Mouse (Mus musculus) kidney, adult 2 months (tissue): Measurements from ENCODE around the gene Crygd. TPM values are rescaled to one million over a fixed set of nuclear protein-coding genes. Genes with fewer than 3 reads are reported as not detected.

Experiments
- DNase-seq: peaks from one replicate; pipeline ENCODE4 v3.0.0; 2021
- H3K27ac ChIP-seq: fragments of 200-500 bp; 2 replicates; pipeline ENCODE4 v1.5.1; 2012; ENCODE audit warnings: low read depth, low read length, control low read depth, inconsistent platforms; ENCODE audit not compliant: insufficient read depth
- H3K27me3 ChIP-seq: fragments of 200-500 bp; replicated peaks from 2 replicates; pipeline ENCODE4 v1.6.1; 2012; ENCODE audit warnings: mild to moderate bottlenecking, moderate library complexity, low read length, inconsistent platforms; ENCODE audit not compliant: control insufficient read depth, insufficient read depth
- H3K36me3 ChIP-seq: fragments of 200-500 bp; 2 replicates; pipeline ENCODE4 v1.6.1; 2012; ENCODE audit warnings: mild to moderate bottlenecking, moderate library complexity, low read length, inconsistent platforms; ENCODE audit not compliant: control insufficient read depth, insufficient read depth
- H3K4me1 ChIP-seq: fragments of 200-500 bp; 2 replicates; pipeline ENCODE4 v1.6.1; 2011; ENCODE audit warnings: low read length; ENCODE audit not compliant: control insufficient read depth, insufficient read depth
- H3K4me3 ChIP-seq: fragments of 200-500 bp; 2 replicates; pipeline ENCODE4 v1.5.1; 2011; ENCODE audit warnings: mild to moderate bottlenecking, low read depth, low read length, control low read depth; ENCODE audit not compliant: insufficient read depth
- CTCF ChIP-seq: fragments of 200-500 bp; conservative IDR thresholded peaks from 2 replicates; pipeline ENCODE4 v1.5.1; 2011; ENCODE audit warnings: low read depth, mild to moderate bottlenecking, control low read depth, low read length, moderate library complexity, mixed read lengths; ENCODE audit not compliant: insufficient read depth, insufficient read length
- POLR2A ChIP-seq: fragments of 200-500 bp; IDR thresholded peaks from one replicate; pipeline ENCODE4 v1.6.1; 2011; ENCODE audit warnings: low read depth, low read length, control low read depth
- WGBS: fragments of 180-500 bp; shearing (Covaris S2); methylation state at CpG from one replicate; pipeline ENCODE4 v1.1.7; 2018; 5-methylcytosine and 5-hydroxymethylcytosine counted together
- polyA plus RNA-seq: library from polyadenylated mRNA; depleted of rRNA; stranded (reverse); fragments of >200 nt; gene quantifications from 2 replicates; pipeline ENCODE4 v1.2.3, GENCODE M21; 2012

Gene Crygd
- polyA plus RNA-seq, 1 experiment, result not detected

- DNase-seq, result no peak
- 86% methylated on average over 3 of the region's 3 CpGs for WGBS
- Histone ChIP-seq H3K4me3 (no peak overlapping the region), H3K36me3 (no peaks in the 10 kb centered on the region), H3K27me3 (no peaks in the 10 kb centered on the region), H3K4me1 (no peaks in the 10 kb centered on the region), H3K27ac (no peak overlapping the region)
- TF ChIP-seq CTCF (no peak), POLR2A (no peak)
These were observed 33.7 kb upstream of the Crygd start for GRCm38 (mm10) chr1:65096953-65097352.

- 90% methylated on average over 3 of the region's 3 CpGs for WGBS
- TF ChIP-seq POLR2A (no peak), CTCF (no peak)
These were observed 28.3 kb upstream of the Crygd start for GRCm38 (mm10) chr1:65091566-65091965.

GRCm38 (mm10) chr1:65090370-65090769 lies 27.1 kb upstream of the Crygd start:
- 44% methylated on average over 2 of the region's 2 CpGs for WGBS
- Histone ChIP-seq H3K27me3 (no peaks in the 10 kb centered on the region), H3K4me3 (no peak overlapping the region), H3K27ac (no peak overlapping the region), H3K36me3 (no peaks in the 10 kb centered on the region), H3K4me1 (no peaks in the 10 kb centered on the region)
- peak; percentile 17 for DNase-seq
- TF ChIP-seq CTCF, result no peak
- TF ChIP-seq POLR2A, result no peak

More at GRCm38 (mm10) chr1:65091566-65091965, 28.3 kb upstream of the Crygd start:
- no peak overlapping the region for H3K4me3 ChIP-seq
- H3K27me3 ChIP-seq, result no peaks in the 10 kb centered on the region
- no peak overlapping the region for H3K27ac ChIP-seq
- no peaks in the 10 kb centered on the region for H3K36me3 ChIP-seq
- DNase-seq, result no peak
- H3K4me1 ChIP-seq, result no peaks in the 10 kb centered on the region

- Histone ChIP-seq H3K4me3 (no peak overlapping the region), H3K27ac (no peak overlapping the region), H3K4me1 (no peaks in the 10 kb centered on the region), H3K36me3 (no peaks in the 10 kb centered on the region), H3K27me3 (no peaks in the 10 kb centered on the region)
- DNase-seq, result no peak
- TF ChIP-seq POLR2A (no peak), CTCF (no peak)
- WGBS, result 68% methylated on average over 6 of the region's 6 CpGs
These were observed 25.5 kb upstream of the Crygd start for GRCm38 (mm10) chr1:65088567-65089356.

GRCm38 (mm10) chr1:65082188-65082587 lies 18.9 kb upstream of the Crygd start, which contains the start of gene Crygb:
Crygb (minus strand) TSS chr1:65082288.
- H3K27me3 ChIP-seq, result no peaks in the 10 kb centered on the region
- TF ChIP-seq CTCF (no peak), POLR2A (no peak)
- H3K36me3 ChIP-seq, result no peaks in the 10 kb centered on the region
- no peak within 1 kb of the TSS for H3K4me3 ChIP-seq
- no peak within 1 kb of the TSS for H3K27ac ChIP-seq
- no peak for DNase-seq
- WGBS, result 51% methylated on average over 7 of the region's 7 CpGs
- no peaks in the 10 kb centered on the region for H3K4me1 ChIP-seq

GRCm38 (mm10) chr1:65075607-65076006 lies 12.4 kb upstream of the Crygd start:
- Histone ChIP-seq H3K4me1 (no peaks in the 10 kb centered on the region), H3K27ac (no peak overlapping the region), H3K4me3 (no peak overlapping the region), H3K27me3 (no peaks in the 10 kb centered on the region), H3K36me3 (no peaks in the 10 kb centered on the region)
- 8% methylated on average over 5 of the region's 5 CpGs for WGBS
- peak; percentile 3 for DNase-seq
- TF ChIP-seq CTCF (no peak), POLR2A (no peak)

DNA sequence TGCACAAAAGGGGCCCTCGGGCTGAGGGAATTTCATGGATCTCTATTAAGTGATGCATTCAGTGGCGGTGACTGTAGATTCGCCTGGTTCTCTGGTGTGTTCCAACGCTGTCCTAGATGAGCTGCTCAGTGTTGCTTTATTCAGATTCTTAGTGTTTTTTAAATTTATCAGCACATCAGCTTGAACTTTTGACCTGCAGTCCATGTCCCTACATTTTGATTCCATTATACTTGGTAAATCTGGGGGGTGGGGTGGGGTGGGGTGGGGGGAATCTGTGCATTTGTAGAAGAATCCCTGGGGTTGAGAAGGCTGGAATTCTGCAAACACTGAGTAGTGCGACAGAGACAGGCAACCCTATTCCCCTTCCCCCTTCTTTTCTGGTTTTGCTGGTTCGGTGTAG lies 10.3 kb upstream of the Crygd start, which contains the start of gene Crygc:
Crygc (minus strand) TSS at position 101 of the 400 bp plus-strand sequence.
- WGBS, result 82% methylated on average over 6 of the region's 6 CpGs
- no peaks in the 10 kb centered on the region for H3K27me3 ChIP-seq
- H3K4me3 ChIP-seq, result no peak within 1 kb of the TSS
- H3K4me1 ChIP-seq, result no peaks in the 10 kb centered on the region
- TF ChIP-seq CTCF (no peak), POLR2A (no peak)
- H3K27ac ChIP-seq, result no peak within 1 kb of the TSS
- no peaks in the 10 kb centered on the region for H3K36me3 ChIP-seq
- no peak for DNase-seq

DNA sequence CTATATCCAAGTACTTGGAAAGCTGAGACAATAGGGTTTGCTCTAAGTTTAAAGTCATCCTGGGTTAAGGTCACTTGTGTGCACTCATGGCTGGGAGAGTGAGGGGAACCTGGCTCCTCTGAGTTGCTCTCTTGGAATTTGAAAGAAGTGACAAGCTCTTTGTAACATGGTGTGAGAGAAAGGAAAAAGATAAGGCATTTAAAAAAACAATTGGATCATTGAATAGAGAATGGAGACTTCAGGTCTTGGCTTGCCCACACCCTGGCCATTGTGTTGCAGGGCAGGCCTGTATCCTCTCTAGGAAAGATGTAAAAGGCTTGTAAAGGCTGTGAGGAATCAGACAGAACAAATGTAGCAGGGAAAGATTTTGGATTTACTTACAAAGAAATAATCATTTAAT lies 4.6 kb upstream of the Crygd start:
- no peak overlapping the region for H3K4me3 ChIP-seq
- H3K27me3 ChIP-seq, result no peaks in the 10 kb centered on the region
- no peaks in the 10 kb centered on the region for H3K4me1 ChIP-seq
- TF ChIP-seq CTCF, result no peak
- no peak for TF ChIP-seq POLR2A
- H3K27ac ChIP-seq, result no peak overlapping the region
- no peak for DNase-seq
- H3K36me3 ChIP-seq, result no peaks in the 10 kb centered on the region
